Mouse (Mus musculus) forebrain, embryonic 15.5 days (tissue): ENCODE data around the gene Mthfd1l. TPM values are rescaled to one million over a fixed set of nuclear protein-coding genes. Genes with fewer than 3 reads are reported as not detected.
"Not testable (repeated sequence)": the region's sequence is repeated elsewhere in the genome, so short reads cannot be mapped to it uniquely, and the experiment has no call there.

Experiments used
- ATAC-seq: fragments of 200-750 bp; cut with Nextera tagmentation; replicated peaks from 2 replicates; pipeline ENCODE4 v1.8.0; 2017; ENCODE audit warnings: mild to moderate bottlenecking, moderate TSS enrichment, moderate library complexity
- H3K27ac ChIP-seq: fragments of 300-500 bp; sonication (generic); replicated peaks from 2 replicates; pipeline ENCODE4 v1.5.1; 2015; ENCODE audit warnings: mild to moderate bottlenecking, inconsistent platforms
- H3K27me3 ChIP-seq: fragments of 300-500 bp; sonication (generic); 2 replicates; pipeline ENCODE4 v1.6.1; 2015; ENCODE audit warnings: inconsistent platforms
- H3K36me3 ChIP-seq: fragments of 300-500 bp; sonication (generic); 2 replicates; pipeline ENCODE4 v1.6.1; 2015; ENCODE audit warnings: mild to moderate bottlenecking, inconsistent platforms
- H3K4me1 ChIP-seq: fragments of 300-500 bp; sonication (generic); 2 replicates; pipeline ENCODE4 v1.6.1; 2015; ENCODE audit warnings: inconsistent platforms
- H3K4me2 ChIP-seq: fragments of 300-500 bp; sonication (generic); replicated peaks from 2 replicates; pipeline ENCODE4 v1.6.1; 2015; ENCODE audit warnings: mild to moderate bottlenecking, inconsistent platforms
- H3K4me3 ChIP-seq: fragments of 300-500 bp; sonication (generic); 2 replicates; pipeline ENCODE4 v1.5.1; 2015; ENCODE audit warnings: mild to moderate bottlenecking, inconsistent platforms
- H3K9ac ChIP-seq: fragments of 300-500 bp; sonication (generic); replicated peaks from 2 replicates; pipeline ENCODE4 v1.6.1; 2015; ENCODE audit warnings: mild to moderate bottlenecking, inconsistent platforms
- H3K9me3 ChIP-seq: fragments of 300-500 bp; sonication (generic); 2 replicates; pipeline ENCODE4 v1.6.1; 2016; ENCODE audit warnings: inconsistent platforms
- WGBS: fragments of 180-500 bp; shearing (Covaris S2); methylation state at CpG from one replicate; pipeline ENCODE4 v1.1.7; 2015; ENCODE audit warnings: mixed read lengths; 5-methylcytosine and 5-hydroxymethylcytosine counted together
- polyA plus RNA-seq: library from polyadenylated mRNA; unstranded; fragments of >200 nt; fragmentation: Nextera tagmentation; extraction: Ambion mirVana; gene quantifications from 2 replicates; pipeline ENCODE4 v1.2.1, GENCODE M21; 2015

Gene Mthfd1l
- polyA plus RNA-seq, 1 experiment from 2014 or later, result 3.6 TPM

DNA sequence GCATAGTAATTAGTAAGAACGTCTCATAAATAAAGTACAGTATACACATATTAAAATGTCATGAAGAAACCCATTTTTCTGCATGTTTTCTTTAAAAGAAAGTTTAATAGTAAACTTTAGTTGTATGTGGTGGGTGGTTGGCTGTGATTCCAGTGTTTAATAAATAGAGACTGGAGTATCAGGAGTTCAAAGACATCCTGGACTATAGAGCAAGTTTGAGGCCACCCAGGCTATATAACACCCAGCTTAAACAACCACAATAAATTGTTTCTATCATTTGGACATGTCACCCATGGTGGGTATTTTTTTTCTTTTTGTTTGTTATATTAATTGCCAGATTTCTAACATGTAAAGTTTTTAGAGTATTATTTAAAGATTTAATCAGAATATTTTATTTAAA is 81.7 kb downstream of the Mthfd1l start:
- Histone ChIP-seq H3K27ac (no peak overlapping the region), H3K27me3 (no peaks in the 10 kb centered on the region), H3K4me3 (no peak overlapping the region), H3K36me3 (no peaks in the 10 kb centered on the region), H3K9ac (no peak overlapping the region), H3K4me1 (no peaks in the 10 kb centered on the region), H3K4me2 (no peak overlapping the region), H3K9me3 (no peaks in the 10 kb centered on the region)
- no peak for ATAC-seq
- WGBS, result 90% methylated on average over 1 of the region's 1 CpGs

DNA sequence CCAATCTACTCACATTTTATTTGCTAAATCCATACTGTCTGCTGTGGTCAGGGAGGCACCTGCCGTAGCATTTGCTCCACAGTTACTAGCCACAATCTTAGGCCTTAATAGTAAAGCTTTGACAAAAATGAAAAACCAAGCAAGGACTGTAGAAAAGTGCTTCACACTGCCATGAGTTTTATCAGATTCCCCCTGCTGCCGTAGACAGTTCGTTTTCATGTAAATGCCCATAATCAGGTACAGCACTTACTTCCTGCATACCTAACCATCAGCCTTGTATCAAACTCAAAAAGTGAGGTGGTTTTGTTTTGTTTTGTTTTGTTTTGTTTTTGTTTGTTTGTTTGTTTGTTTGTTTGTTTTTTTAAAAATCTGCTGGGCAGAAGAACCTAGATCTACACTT is 84.5 kb downstream of the Mthfd1l start:
- no peaks in the 10 kb centered on the region for H3K4me1 ChIP-seq
- no peak overlapping the region for H3K9ac ChIP-seq
- no peaks in the 10 kb centered on the region for H3K27me3 ChIP-seq
- H3K36me3 ChIP-seq, result no peaks in the 10 kb centered on the region
- WGBS, result 96% methylated on average over 3 of the region's 3 CpGs
- no peak overlapping the region for H3K27ac ChIP-seq
- no peaks in the 10 kb centered on the region for H3K9me3 ChIP-seq
- no peak overlapping the region for H3K4me2 ChIP-seq
- no peak for ATAC-seq
- H3K4me3 ChIP-seq, result no peak overlapping the region

DNA sequence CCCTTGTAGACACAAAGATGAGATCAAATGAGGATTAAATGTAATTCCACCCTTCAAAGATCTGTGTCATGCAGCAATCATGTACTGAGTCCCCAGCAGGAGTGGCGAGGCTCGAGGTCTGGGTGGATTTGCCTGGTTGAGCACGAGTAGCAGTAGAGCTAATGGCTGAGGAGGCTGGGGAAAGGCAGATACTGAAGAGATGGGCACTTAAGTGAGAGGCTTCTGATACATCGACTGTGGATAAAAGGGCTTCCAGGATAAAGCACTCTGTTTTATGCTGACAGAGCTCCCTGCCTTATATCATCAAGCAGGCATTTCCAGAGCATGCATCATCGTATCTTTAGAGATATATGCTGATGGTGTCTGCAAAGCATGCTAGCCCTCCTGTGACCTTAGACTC is 84.9 kb downstream of the Mthfd1l start:
- no peak for ATAC-seq
- H3K4me1 ChIP-seq, result no peaks in the 10 kb centered on the region
- no peak overlapping the region for H3K4me2 ChIP-seq
- H3K27me3 ChIP-seq, result no peaks in the 10 kb centered on the region
- H3K27ac ChIP-seq, result no peak overlapping the region
- no peak overlapping the region for H3K4me3 ChIP-seq
- H3K36me3 ChIP-seq, result no peaks in the 10 kb centered on the region
- 82% methylated on average over 5 of the region's 5 CpGs for WGBS
- no peak overlapping the region for H3K9ac ChIP-seq
- no peaks in the 10 kb centered on the region for H3K9me3 ChIP-seq

DNA sequence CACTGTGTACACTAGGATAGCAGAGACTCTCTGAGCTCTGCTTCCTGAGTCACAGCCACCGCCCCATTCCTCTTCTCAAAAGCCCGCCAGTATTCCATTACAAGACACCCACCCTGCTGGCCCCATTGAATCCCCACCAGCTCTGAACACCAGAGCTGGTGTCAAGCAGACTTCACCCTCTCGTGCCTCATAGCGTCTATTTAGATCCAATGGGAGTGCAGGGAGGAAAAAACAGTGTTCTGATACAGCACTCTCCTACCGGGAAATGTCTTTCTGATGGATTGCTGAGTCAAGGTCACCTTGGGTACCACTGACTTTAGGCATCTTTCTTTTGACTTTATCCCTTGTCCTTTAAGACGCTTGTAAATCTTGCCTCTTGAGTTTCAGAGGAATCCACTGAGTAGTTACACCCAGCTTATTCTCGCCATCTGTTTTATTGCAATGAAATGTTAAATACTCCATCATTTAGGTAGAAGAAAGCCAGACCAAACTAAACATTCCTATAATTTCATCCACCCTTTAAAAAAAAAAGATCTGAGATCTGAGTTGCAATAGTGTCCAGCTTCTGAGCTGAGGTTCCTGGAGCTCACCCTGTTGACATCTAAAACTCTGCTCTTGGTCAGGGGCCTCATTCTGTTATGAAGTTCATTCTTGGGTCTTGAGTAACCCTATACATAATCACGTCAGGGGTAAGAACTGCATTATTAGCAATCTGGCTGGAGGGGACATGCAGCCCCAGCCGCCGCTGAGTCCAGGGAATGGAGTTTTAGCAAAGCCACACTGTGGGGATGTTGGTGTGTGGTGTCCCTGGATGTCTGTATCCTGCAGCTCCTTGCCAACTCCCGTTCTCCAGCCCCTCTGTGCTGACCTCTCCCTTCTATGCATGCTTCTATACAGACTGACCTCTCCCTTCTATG is 88.4 kb downstream of the Mthfd1l start:
- no peak overlapping the region for H3K4me3 ChIP-seq
- no peak overlapping the region for H3K27ac ChIP-seq
- no peak overlapping the region for H3K9ac ChIP-seq
- no peaks in the 10 kb centered on the region for H3K36me3 ChIP-seq
- no peaks in the 10 kb centered on the region for H3K9me3 ChIP-seq
- no peaks in the 10 kb centered on the region for H3K27me3 ChIP-seq
- no peak overlapping the region for H3K4me2 ChIP-seq
- ATAC-seq, result no peak
- H3K4me1 ChIP-seq, result peaks cover 7% of the 10 kb centered on the region
- 88% methylated on average over 11 of the region's 11 CpGs for WGBS

DNA sequence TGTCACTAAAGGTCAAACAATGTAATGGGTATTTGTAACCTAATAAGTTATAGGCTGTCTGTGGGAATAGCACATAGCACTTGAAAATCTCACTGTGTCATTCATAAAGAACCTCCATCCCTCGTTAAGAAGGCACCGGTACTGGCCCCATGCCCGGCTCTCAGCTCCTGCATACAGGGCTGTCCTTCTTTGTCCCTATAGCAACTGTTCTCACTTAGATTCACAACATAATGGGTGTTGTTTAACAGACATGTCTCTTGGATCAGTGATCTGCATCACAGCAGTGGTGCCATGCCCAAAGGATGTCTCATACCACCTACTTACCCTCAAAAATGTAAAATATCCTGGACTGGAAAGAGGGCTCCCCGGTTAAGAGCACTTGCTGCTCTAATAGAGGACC is 90.6 kb downstream of the Mthfd1l start:
- H3K27ac ChIP-seq, result no peak overlapping the region

DNA sequence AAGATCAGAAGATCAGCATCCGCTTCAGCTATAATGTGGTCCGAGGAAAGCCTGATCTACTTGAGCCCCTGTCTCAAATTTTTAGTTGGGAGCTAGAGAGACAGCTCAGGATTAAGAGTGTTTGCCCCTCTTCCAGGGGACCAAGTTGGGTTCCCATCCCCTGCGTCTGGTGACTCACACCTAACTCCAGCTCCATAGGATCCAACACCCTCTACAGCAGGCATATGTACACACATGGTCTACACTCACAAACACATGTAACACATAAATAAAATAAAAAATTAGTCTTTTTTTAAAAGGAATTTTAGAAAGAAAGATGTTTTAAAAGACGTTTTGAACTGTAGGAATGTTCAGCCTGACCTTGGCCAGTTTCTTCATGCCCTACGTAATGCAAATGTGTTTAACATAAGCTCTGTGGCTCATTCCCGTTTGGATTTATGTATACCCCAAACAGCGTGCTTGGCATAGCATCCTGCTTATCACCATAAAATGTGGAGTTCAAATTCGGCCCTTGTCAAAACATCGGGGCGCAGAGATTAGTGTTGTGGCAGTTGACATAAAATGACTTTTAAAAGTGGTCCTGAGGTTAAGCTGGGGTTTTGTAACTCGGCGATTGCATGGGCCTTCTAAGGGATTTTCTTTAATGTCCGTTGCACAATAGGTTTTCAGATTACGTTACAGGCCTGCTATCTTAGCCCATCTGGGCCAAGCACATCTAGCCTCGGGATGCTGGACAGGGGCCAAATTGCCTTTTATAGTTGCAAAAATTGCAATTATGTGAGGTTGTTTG is 92.6 kb downstream of the Mthfd1l start:
- no peaks in the 10 kb centered on the region for H3K36me3 ChIP-seq
- H3K27me3 ChIP-seq, result no peaks in the 10 kb centered on the region
- H3K4me1 ChIP-seq, result peaks cover 8% of the 10 kb centered on the region
- 61% methylated on average over 15 of the region's 15 CpGs for WGBS
- no peak overlapping the region for H3K27ac ChIP-seq
- no peak overlapping the region for H3K4me3 ChIP-seq
- no peak overlapping the region for H3K4me2 ChIP-seq
- no peaks in the 10 kb centered on the region for H3K9me3 ChIP-seq
- H3K9ac ChIP-seq, result no peak overlapping the region
- no peak for ATAC-seq

More for the DNA sequence above, 90.6 kb downstream of the Mthfd1l start:
- H3K36me3 ChIP-seq, result no peaks in the 10 kb centered on the region
- 42% methylated on average over 4 of the region's 4 CpGs for WGBS
- ATAC-seq, result peak; percentile 34; the same call in 1 of the 2 replicates
- H3K9me3 ChIP-seq, result no peaks in the 10 kb centered on the region
- peaks cover 7% of the 10 kb centered on the region for H3K4me1 ChIP-seq
- H3K27me3 ChIP-seq, result no peaks in the 10 kb centered on the region
- H3K4me3 ChIP-seq, result no peak overlapping the region
- H3K4me2 ChIP-seq, result no peak overlapping the region
- H3K9ac ChIP-seq, result no peak overlapping the region

DNA sequence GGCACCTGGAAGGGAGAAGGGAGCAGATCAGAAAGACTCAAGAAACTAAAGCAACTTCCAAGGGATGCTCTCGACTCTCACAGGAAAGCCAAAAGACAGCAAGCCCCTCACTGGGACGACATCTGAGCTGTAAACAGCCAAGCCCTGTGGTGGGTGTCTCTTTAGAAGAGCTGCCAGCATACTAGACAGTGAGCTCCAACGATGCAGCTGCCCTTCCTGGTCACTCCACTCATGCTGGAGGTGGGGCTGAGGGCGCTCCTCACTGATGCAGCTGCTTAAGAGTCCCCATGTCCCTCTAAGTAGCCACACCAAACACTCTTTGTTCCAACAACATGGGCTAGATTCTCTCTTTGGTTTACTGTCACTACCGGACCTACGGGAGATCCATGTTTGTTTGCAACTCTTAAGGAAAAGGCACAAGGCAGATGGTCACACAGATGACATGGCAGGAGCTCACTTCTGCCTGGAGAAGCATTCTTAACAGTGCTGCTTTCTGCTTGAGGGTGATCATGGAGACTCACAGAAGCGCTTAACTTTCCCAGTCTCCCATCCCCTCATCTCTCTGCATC is 96.4 kb downstream of the Mthfd1l start:
- no peak overlapping the region for H3K4me3 ChIP-seq
- peaks cover 23% of the 10 kb centered on the region for H3K4me1 ChIP-seq
- no peaks in the 10 kb centered on the region for H3K27me3 ChIP-seq
- H3K36me3 ChIP-seq, result no peaks in the 10 kb centered on the region
- WGBS, result 79% methylated on average over 7 of the region's 7 CpGs
- H3K9me3 ChIP-seq, result no peaks in the 10 kb centered on the region
- ATAC-seq, result no peak
- no peak overlapping the region for H3K4me2 ChIP-seq
- no peak overlapping the region for H3K27ac ChIP-seq
- H3K9ac ChIP-seq, result no peak overlapping the region

DNA sequence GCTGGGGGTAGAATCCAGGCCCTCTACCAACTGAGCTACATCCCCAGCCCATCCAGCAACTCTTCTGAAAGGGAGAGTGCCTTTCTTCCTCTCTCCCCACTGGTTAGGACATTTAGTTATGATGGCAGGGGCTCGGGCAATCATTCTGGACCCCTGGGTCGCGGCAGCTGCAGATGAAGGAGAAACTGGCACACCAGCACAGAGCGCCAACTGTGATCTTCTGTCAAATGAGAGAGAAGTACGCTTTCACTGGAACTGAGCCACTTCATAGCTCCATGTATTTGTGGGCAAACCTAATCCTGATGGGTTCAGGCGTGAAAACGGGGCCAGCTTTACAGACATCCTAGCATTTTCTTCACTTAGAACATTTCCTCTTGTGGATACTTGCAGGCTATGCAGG is 97.1 kb downstream of the Mthfd1l start:
- H3K27me3 ChIP-seq, result no peaks in the 10 kb centered on the region

DNA sequence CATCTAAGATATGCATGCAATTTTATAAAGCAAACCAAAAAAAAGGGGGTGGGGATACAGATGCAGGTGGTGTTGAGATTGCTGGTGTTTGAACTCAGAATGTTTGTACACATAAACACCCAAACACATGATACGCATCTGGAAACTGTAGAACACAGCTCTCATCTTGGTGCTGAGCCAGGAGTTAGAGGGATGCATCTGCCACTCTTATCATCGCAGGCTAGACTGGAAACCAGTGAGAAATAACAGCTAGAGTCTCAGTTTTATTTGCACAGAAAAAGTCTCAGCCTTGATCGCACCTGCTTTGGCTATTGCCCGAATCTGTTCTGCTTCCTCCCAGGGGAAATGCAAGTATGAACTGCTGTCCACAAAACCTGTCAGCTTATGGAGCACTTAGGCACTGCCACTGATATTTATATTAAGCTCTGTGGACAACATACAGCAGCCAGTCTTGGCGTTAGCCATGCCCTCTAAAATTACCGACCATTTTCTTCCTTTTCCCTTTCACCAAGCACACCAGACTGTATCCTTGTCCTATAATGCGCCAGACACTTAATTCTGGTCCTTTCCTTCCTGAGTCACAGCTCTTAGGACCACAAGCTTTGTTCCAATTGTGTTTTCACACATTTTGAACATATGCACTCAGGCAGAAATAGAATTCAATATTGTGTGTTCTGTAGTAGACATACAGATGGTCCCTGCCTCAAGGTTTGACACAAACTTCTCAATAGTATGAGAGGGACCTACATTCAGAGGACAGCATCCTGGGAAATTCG is 98.3 kb downstream of the Mthfd1l start:
- Histone ChIP-seq H3K4me1 (peaks cover 16% of the 10 kb centered on the region), H3K4me2 (no peak overlapping the region), H3K9ac (no peak overlapping the region), H3K27ac (peak overlapping the region; percentile 34; the same call in 1 of the 2 replicates), H3K4me3 (no peak overlapping the region), H3K9me3 (no peaks in the 10 kb centered on the region), H3K36me3 (no peaks in the 10 kb centered on the region), H3K27me3 (no peaks in the 10 kb centered on the region)
- WGBS, result 51% methylated on average over 8 of the region's 8 CpGs
- peak; percentile 54 for ATAC-seq

More for the DNA sequence above, 97.1 kb downstream of the Mthfd1l start:
- H3K4me2 ChIP-seq, result no peak overlapping the region
- H3K9ac ChIP-seq, result no peak overlapping the region
- WGBS, result 77% methylated on average over 7 of the region's 7 CpGs
- H3K27ac ChIP-seq, result no peak overlapping the region
- no peaks in the 10 kb centered on the region for H3K36me3 ChIP-seq
- no peaks in the 10 kb centered on the region for H3K9me3 ChIP-seq
- peak; percentile 23; the same call in 1 of the 2 replicates for ATAC-seq
- H3K4me3 ChIP-seq, result no peak overlapping the region
- H3K4me1 ChIP-seq, result peaks cover 23% of the 10 kb centered on the region

DNA sequence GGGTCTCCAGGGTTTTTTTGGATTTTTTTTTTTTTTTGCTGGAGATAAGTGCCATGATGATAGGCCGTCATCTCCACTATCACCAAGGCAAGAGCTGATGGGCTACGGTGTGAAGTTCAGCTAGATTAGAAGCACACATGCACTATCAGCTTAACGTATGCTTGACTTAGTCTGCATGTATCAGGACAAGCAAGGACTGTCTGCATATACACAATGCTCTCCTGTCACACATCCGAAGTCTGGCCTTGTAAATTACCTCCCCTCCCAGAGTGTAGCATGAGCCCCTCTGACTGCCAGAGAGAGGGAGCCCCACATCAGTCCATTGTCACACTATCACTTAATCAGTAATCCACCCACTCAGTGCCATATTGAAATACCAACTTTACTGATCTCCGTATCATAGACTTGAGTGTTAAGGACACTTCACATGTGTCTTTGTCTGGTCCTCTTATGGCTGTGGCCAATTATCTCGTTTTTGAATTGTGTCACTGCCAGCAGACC is 99.0 kb downstream of the Mthfd1l start:
- WGBS, result 52% methylated on average over 6 of the region's 6 CpGs
- Histone ChIP-seq H3K27me3 (no peaks in the 10 kb centered on the region), H3K4me1 (peaks cover 16% of the 10 kb centered on the region), H3K36me3 (no peaks in the 10 kb centered on the region), H3K9ac (no peak overlapping the region), H3K4me3 (no peak overlapping the region), H3K27ac (no peak overlapping the region), H3K9me3 (no peaks in the 10 kb centered on the region), H3K4me2 (no peak overlapping the region)
- peak; percentile 26; the same call in 1 of the 2 replicates for ATAC-seq

DNA sequence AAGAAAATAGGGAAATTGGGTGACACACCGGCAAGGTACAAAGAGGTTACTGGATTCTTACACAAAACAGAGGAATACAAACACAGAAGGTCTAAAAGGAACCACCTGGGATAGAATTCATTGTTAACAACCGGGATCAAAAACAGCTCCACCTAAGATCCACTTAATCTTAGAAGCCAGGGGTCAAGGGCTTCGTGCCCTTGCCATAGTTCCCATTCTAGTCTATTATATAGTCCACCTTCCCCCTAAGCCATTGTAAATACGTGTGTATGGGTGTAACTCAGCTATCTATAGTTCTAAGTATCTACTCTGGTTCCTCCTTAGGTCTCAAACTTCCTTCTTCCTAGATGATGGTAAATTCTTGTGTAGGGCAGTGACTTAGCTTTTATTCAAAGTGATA is 99.6 kb downstream of the Mthfd1l start:
- H3K4me1 ChIP-seq, result peaks cover 16% of the 10 kb centered on the region
- H3K4me2 ChIP-seq, H3K27ac ChIP-seq, H3K4me3 ChIP-seq, ATAC-seq, H3K27me3 ChIP-seq, H3K36me3 ChIP-seq, H3K9ac ChIP-seq, H3K9me3 ChIP-seq: not testable (repeated sequence)
- whole genome bisulfite sequencing, result 68% methylated on average over 4 of the region's 4 CpGs
